Mouse (Mus musculus) kidney, adult 8-10 months (tissue): ENCODE measurements around the gene Slc6a6.

ENCODE experiments used
- DNase-seq, 2 experiments: peaks; one replicate each; pipeline ENCODE4 v3.0.0; 2022

Gene Slc6a6

GRCm38 (mm10) chr6:91683602-91684473, at the start of gene Slc6a6:
Gene Slc6a6, plus strand, starts transcription at chr6:91684053.
- DNase-seq = peak; percentile 86 to 92

- DNase-seq = no peak
These were observed 49.4 kb upstream of the Slc6a6 start for GRCm38 (mm10) chr6:91634417-91634816.

- no peak for DNase-seq
These were observed 49.0 kb upstream of the Slc6a6 start for GRCm38 (mm10) chr6:91634876-91635275.

GRCm38 (mm10) chr6:91638204-91638995, 45.5 kb upstream of the Slc6a6 start:
- DNase-seq = no peak

- no peak for DNase-seq
These were observed 40.8 kb upstream of the Slc6a6 start for GRCm38 (mm10) chr6:91643011-91643410.

GRCm38 (mm10) chr6:91643416-91643921, 40.4 kb upstream of the Slc6a6 start:
- DNase-seq = no peak

GRCm38 (mm10) chr6:91646019-91646418, 37.8 kb upstream of the Slc6a6 start:
- DNase-seq = no peak

- DNase-seq = peak; percentile 21 to 63
These were observed 37.0 kb upstream of the Slc6a6 start for GRCm38 (mm10) chr6:91646822-91647221.

GRCm38 (mm10) chr6:91647385-91647791, 36.5 kb upstream of the Slc6a6 start:
- DNase-seq = no peak

- no peak for DNase-seq
These were observed 33.6 kb upstream of the Slc6a6 start for GRCm38 (mm10) chr6:91650255-91650654.

- no peak for DNase-seq
These were observed 31.6 kb upstream of the Slc6a6 start for GRCm38 (mm10) chr6:91652296-91652695.

- DNase-seq = no peak
These were observed 28.6 kb upstream of the Slc6a6 start for GRCm38 (mm10) chr6:91655244-91655643.

- DNase-seq = no peak
These were observed 27.9 kb upstream of the Slc6a6 start for GRCm38 (mm10) chr6:91655874-91656433.

- DNase-seq = no peak
These were observed 25.6 kb upstream of the Slc6a6 start for GRCm38 (mm10) chr6:91658288-91658687.

GRCm38 (mm10) chr6:91659841-91660509, 23.9 kb upstream of the Slc6a6 start:
- peak; percentile 77 to 86 for DNase-seq

GRCm38 (mm10) chr6:91662301-91662700, 21.6 kb upstream of the Slc6a6 start:
- DNase-seq = no peak

GRCm38 (mm10) chr6:91663616-91664015, 20.2 kb upstream of the Slc6a6 start:
- no peak for DNase-seq

- DNase-seq = no peak
These were observed 18.6 kb upstream of the Slc6a6 start for GRCm38 (mm10) chr6:91665267-91665666.

- DNase-seq = no peak
These were observed 17.7 kb upstream of the Slc6a6 start for GRCm38 (mm10) chr6:91665990-91666700.

- DNase-seq = no peak
These were observed 16.7 kb upstream of the Slc6a6 start for GRCm38 (mm10) chr6:91667141-91667540.

- DNase-seq = no peak
These were observed 15.6 kb upstream of the Slc6a6 start for GRCm38 (mm10) chr6:91668276-91668675.

GRCm38 (mm10) chr6:91669270-91669669, 14.6 kb upstream of the Slc6a6 start:
- no peak for DNase-seq
